Mouse (Mus musculus) heart, embryonic 13.5 days (tissue): Measurements from ENCODE around the gene Cd200. TPM values are rescaled to one million over a fixed set of nuclear protein-coding genes. Genes with fewer than 3 reads are reported as not detected.

ENCODE experiments used
- ATAC-seq: fragments of 200-750 bp; cut with Nextera tagmentation; 2 replicates; pipeline ENCODE4 v1.8.0; 2017; ENCODE audit warnings: moderate TSS enrichment; ENCODE audit not compliant: insufficient number of reproducible peaks, low FRiP score, low TSS enrichment; ENCODE audit errors: extremely low read depth
- H3K27ac ChIP-seq: fragments of 300-500 bp; sonication (generic); replicated peaks from 2 replicates; pipeline ENCODE4 v1.5.1; 2015; ENCODE audit warnings: moderate library complexity, mild to moderate bottlenecking, inconsistent platforms
- H3K27me3 ChIP-seq: fragments of 300-500 bp; sonication (generic); replicated peaks from 2 replicates; pipeline ENCODE4 v1.6.1; 2015; ENCODE audit warnings: mild to moderate bottlenecking, inconsistent platforms
- H3K36me3 ChIP-seq: fragments of 300-500 bp; sonication (generic); 2 replicates; pipeline ENCODE4 v1.6.1; 2015; ENCODE audit warnings: mild to moderate bottlenecking, inconsistent platforms
- H3K4me1 ChIP-seq: fragments of 300-500 bp; sonication (generic); 2 replicates; pipeline ENCODE4 v1.6.1; 2015; ENCODE audit warnings: inconsistent platforms
- H3K4me2 ChIP-seq: fragments of 300-500 bp; sonication (generic); 2 replicates; pipeline ENCODE4 v1.6.1; 2015; ENCODE audit warnings: inconsistent platforms, mild to moderate bottlenecking, moderate library complexity
- H3K4me3 ChIP-seq: fragments of 300-500 bp; sonication (generic); 2 replicates; pipeline ENCODE4 v1.5.1; 2015; ENCODE audit warnings: moderate library complexity, mild to moderate bottlenecking, inconsistent platforms
- H3K9ac ChIP-seq: fragments of 300-500 bp; sonication (generic); 2 replicates; pipeline ENCODE4 v1.6.1; 2015; ENCODE audit warnings: inconsistent platforms, mild to moderate bottlenecking, moderate library complexity
- H3K9me3 ChIP-seq: fragments of 300-500 bp; sonication (generic); 2 replicates; pipeline ENCODE4 v1.6.1; 2016; ENCODE audit warnings: inconsistent platforms
- WGBS: fragments of 180-500 bp; shearing (Covaris S2); methylation state at CpG from one replicate; pipeline ENCODE4 v1.1.7; 2015; ENCODE audit warnings: mixed read lengths; 5-methylcytosine and 5-hydroxymethylcytosine counted together
- polyA plus RNA-seq: library from polyadenylated mRNA; unstranded; fragments of >200 nt; fragmentation: Nextera tagmentation; extraction: Ambion mirVana; gene quantifications from 2 replicates; pipeline ENCODE4 v1.2.1, GENCODE M21; 2015

Cd200 gene
- polyA plus RNA-seq, 1 experiment from 2014 or later: 19.0 TPM

GRCm38 (mm10) chr16:45399947-45400555, 8.8 kb downstream of the Cd200 start:
- 36% methylated on average over 9 of the region's 9 CpGs for WGBS
- no peaks in the 10 kb centered on the region for H3K27me3 ChIP-seq
- H3K4me3 ChIP-seq: no peak overlapping the region
- no peaks in the 10 kb centered on the region for H3K9me3 ChIP-seq
- no peaks in the 10 kb centered on the region for H3K36me3 ChIP-seq
- ATAC-seq: no peak
- peak overlapping the region; percentile 10; the same call in 1 of the 2 replicates for H3K4me2 ChIP-seq
- H3K27ac ChIP-seq: peak overlapping the region; percentile 70
- no peak overlapping the region for H3K9ac ChIP-seq
- peaks cover 12% of the 10 kb centered on the region for H3K4me1 ChIP-seq

- ATAC-seq: no peak
- Histone ChIP-seq H3K4me3 (no peak overlapping the region), H3K36me3 (peaks cover under 1% of the 10 kb centered on the region; the same call in 1 of the 2 replicates), H3K9me3 (no peaks in the 10 kb centered on the region), H3K27ac (no peak overlapping the region), H3K27me3 (no peaks in the 10 kb centered on the region), H3K4me2 (no peak overlapping the region), H3K9ac (no peak overlapping the region), H3K4me1 (peaks cover 12% of the 10 kb centered on the region)
- 57% methylated on average over 3 of the region's 3 CpGs for WGBS
Observed at GRCm38 (mm10) chr16:45399411-45399810, 9.4 kb downstream of the Cd200 start.

- Histone ChIP-seq H3K27me3 (no peaks in the 10 kb centered on the region), H3K9me3 (no peaks in the 10 kb centered on the region), H3K9ac (no peak overlapping the region), H3K4me2 (no peak overlapping the region), H3K4me1 (peaks cover 12% of the 10 kb centered on the region), H3K36me3 (peaks cover 7% of the 10 kb centered on the region), H3K27ac (no peak overlapping the region), H3K4me3 (no peak overlapping the region)
- 83% methylated on average over 2 of the region's 2 CpGs for WGBS
- ATAC-seq: no peak
Observed at GRCm38 (mm10) chr16:45397440-45397839, 11.4 kb downstream of the Cd200 start.

- no peak overlapping the region for H3K4me3 ChIP-seq
- no peaks in the 10 kb centered on the region for H3K27me3 ChIP-seq
- 84% methylated on average over 6 of the region's 6 CpGs for WGBS
- H3K9me3 ChIP-seq: no peaks in the 10 kb centered on the region
- no peak overlapping the region for H3K27ac ChIP-seq
- H3K36me3 ChIP-seq: peaks cover 7% of the 10 kb centered on the region
- ATAC-seq: no peak
- no peak overlapping the region for H3K9ac ChIP-seq
- H3K4me1 ChIP-seq: no peaks in the 10 kb centered on the region
- H3K4me2 ChIP-seq: no peak overlapping the region
Observed at GRCm38 (mm10) chr16:45392246-45392645, 16.6 kb downstream of the Cd200 start.

GRCm38 (mm10) chr16:45391680-45392079, 17.2 kb downstream of the Cd200 start:
- WGBS: 77% methylated on average over 3 of the region's 3 CpGs
- Histone ChIP-seq H3K4me2 (no peak overlapping the region), H3K9ac (no peak overlapping the region), H3K27ac (no peak overlapping the region), H3K9me3 (no peaks in the 10 kb centered on the region), H3K27me3 (no peaks in the 10 kb centered on the region), H3K36me3 (peaks cover 7% of the 10 kb centered on the region), H3K4me1 (no peaks in the 10 kb centered on the region), H3K4me3 (no peak overlapping the region)
- no peak for ATAC-seq

GRCm38 (mm10) chr16:45390286-45390956, 18.4 kb downstream of the Cd200 start:
- Histone ChIP-seq H3K9ac (no peak overlapping the region), H3K9me3 (no peaks in the 10 kb centered on the region), H3K27me3 (no peaks in the 10 kb centered on the region), H3K4me1 (no peaks in the 10 kb centered on the region), H3K36me3 (peaks cover 7% of the 10 kb centered on the region), H3K27ac (no peak overlapping the region), H3K4me2 (no peak overlapping the region), H3K4me3 (no peak overlapping the region)
- WGBS: 75% methylated on average over 5 of the region's 5 CpGs
- ATAC-seq: no peak

GRCm38 (mm10) chr16:45389833-45390232, 19.0 kb downstream of the Cd200 start:
- no peak overlapping the region for H3K27ac ChIP-seq
- H3K4me1 ChIP-seq: no peaks in the 10 kb centered on the region
- no peak overlapping the region for H3K4me3 ChIP-seq
- no peak overlapping the region for H3K4me2 ChIP-seq
- H3K9ac ChIP-seq: no peak overlapping the region
- ATAC-seq: no peak
- H3K9me3 ChIP-seq: no peaks in the 10 kb centered on the region
- H3K27me3 ChIP-seq: no peaks in the 10 kb centered on the region
- H3K36me3 ChIP-seq: peaks cover 7% of the 10 kb centered on the region
- 70% methylated on average over 2 of the region's 2 CpGs for WGBS

- no peak overlapping the region for H3K9ac ChIP-seq
- no peaks in the 10 kb centered on the region for H3K4me1 ChIP-seq
- H3K4me3 ChIP-seq: no peak overlapping the region
- H3K9me3 ChIP-seq: no peaks in the 10 kb centered on the region
- H3K27me3 ChIP-seq: no peaks in the 10 kb centered on the region
- H3K36me3 ChIP-seq: peaks cover 4% of the 10 kb centered on the region
- no peak overlapping the region for H3K4me2 ChIP-seq
- 79% methylated on average over 2 of the region's 2 CpGs for WGBS
- no peak for ATAC-seq
- no peak overlapping the region for H3K27ac ChIP-seq
Observed at GRCm38 (mm10) chr16:45389041-45389440, 19.8 kb downstream of the Cd200 start.

- WGBS: 72% methylated on average over 3 of the region's 3 CpGs
- Histone ChIP-seq H3K27me3 (no peaks in the 10 kb centered on the region), H3K4me2 (no peak overlapping the region), H3K4me1 (no peaks in the 10 kb centered on the region), H3K27ac (no peak overlapping the region), H3K9ac (no peak overlapping the region), H3K4me3 (no peak overlapping the region), H3K9me3 (no peaks in the 10 kb centered on the region), H3K36me3 (no peaks in the 10 kb centered on the region)
- no peak for ATAC-seq
Observed at GRCm38 (mm10) chr16:45381811-45382210, 27.0 kb downstream of the Cd200 start.

GRCm38 (mm10) chr16:45378959-45379358, 29.9 kb downstream of the Cd200 start:
- Histone ChIP-seq H3K9me3 (no peaks in the 10 kb centered on the region), H3K27ac (no peak overlapping the region), H3K4me2 (no peak overlapping the region), H3K27me3 (no peaks in the 10 kb centered on the region), H3K9ac (no peak overlapping the region), H3K4me1 (no peaks in the 10 kb centered on the region), H3K36me3 (no peaks in the 10 kb centered on the region), H3K4me3 (no peak overlapping the region)
- ATAC-seq: no peak
- WGBS: 59% methylated on average over 3 of the region's 3 CpGs

- Histone ChIP-seq H3K4me3 (no peak overlapping the region), H3K27me3 (no peaks in the 10 kb centered on the region), H3K9me3 (no peaks in the 10 kb centered on the region), H3K27ac (no peak overlapping the region), H3K36me3 (no peaks in the 10 kb centered on the region), H3K4me1 (no peaks in the 10 kb centered on the region), H3K4me2 (no peak overlapping the region), H3K9ac (no peak overlapping the region)
- 77% methylated on average over 5 of the region's 5 CpGs for WGBS
- no peak for ATAC-seq
Observed at GRCm38 (mm10) chr16:45378147-45378943, 30.5 kb downstream of the Cd200 start.
